Mouse (Mus musculus) kidney, adult 18-20 months (tissue): ENCODE data around the gene Dennd4b.
"Not testable (repeated sequence)": the region's sequence is repeated elsewhere in the genome, so short reads cannot be mapped to it uniquely, and the experiment has no call there.

Experiments used
- DNase-seq: peaks from one replicate; pipeline ENCODE4 v3.0.0; 2021

Gene Dennd4b

GRCm38 (mm10) chr3:90265034-90265931, at the start of gene Dennd4b:
Gene Dennd4b, plus strand, starts transcription at chr3:90265185.
- DNase-seq = peak; percentile 93

- DNase-seq = no peak
These were observed 49.1 kb upstream of the Dennd4b start for GRCm38 (mm10) chr3:90215825-90216380.

GRCm38 (mm10) chr3:90220088-90220487, 44.9 kb upstream of the Dennd4b start:
- peak; percentile 64 for DNase-seq

- peak; percentile 84 for DNase-seq
These were observed 44.4 kb upstream of the Dennd4b start for GRCm38 (mm10) chr3:90220531-90220951.

GRCm38 (mm10) chr3:90221123-90221522, 43.9 kb upstream of the Dennd4b start:
- no peak for DNase-seq

- no peak for DNase-seq
These were observed 42.5 kb upstream of the Dennd4b start for GRCm38 (mm10) chr3:90222455-90222854.

- DNase-seq = no peak
These were observed 42.0 kb upstream of the Dennd4b start for GRCm38 (mm10) chr3:90222941-90223340.

GRCm38 (mm10) chr3:90224331-90224730, 40.7 kb upstream of the Dennd4b start:
- no peak for DNase-seq

- no peak for DNase-seq
These were observed 33.9 kb upstream of the Dennd4b start for GRCm38 (mm10) chr3:90231075-90231474.

GRCm38 (mm10) chr3:90231507-90232333, 33.3 kb upstream of the Dennd4b start, which contains the start of gene Jtb:
Gene Jtb, plus strand, starts transcription at chr3:90231597.
- DNase-seq = peak; percentile 94

- DNase-seq = no peak
These were observed 23.7 kb upstream of the Dennd4b start for GRCm38 (mm10) chr3:90241251-90241650.

- no peak for DNase-seq
These were observed 23.2 kb upstream of the Dennd4b start for GRCm38 (mm10) chr3:90241669-90242358.

GRCm38 (mm10) chr3:90242984-90243775, 21.8 kb upstream of the Dennd4b start, which contains the start of gene Creb3l4:
Gene Creb3l4, minus strand, starts transcription at chr3:90243512.
- DNase-seq = peak; percentile 37

- DNase-seq = no peak
These were observed 19.6 kb upstream of the Dennd4b start for GRCm38 (mm10) chr3:90245406-90245805.

- no peak for DNase-seq
These were observed 17.4 kb upstream of the Dennd4b start for GRCm38 (mm10) chr3:90247630-90247959.

- DNase-seq = peak; percentile 94
These were observed 16.8 kb upstream of the Dennd4b start, which contains the start of gene Slc39a1 for GRCm38 (mm10) chr3:90247960-90248745. Gene Slc39a1, plus strand, starts transcription at chr3:90248172.

GRCm38 (mm10) chr3:90248746-90249100, 16.3 kb upstream of the Dennd4b start:
- no peak for DNase-seq

GRCm38 (mm10) chr3:90250791-90251190, 14.2 kb upstream of the Dennd4b start:
- no peak for DNase-seq

- not testable (repeated sequence) for DNase-seq
These were observed 13.2 kb upstream of the Dennd4b start for GRCm38 (mm10) chr3:90251731-90252226.

- not testable (repeated sequence) for DNase-seq
These were observed 12.3 kb upstream of the Dennd4b start for GRCm38 (mm10) chr3:90252659-90253058.

- DNase-seq = not testable (repeated sequence)
These were observed 11.8 kb upstream of the Dennd4b start for GRCm38 (mm10) chr3:90253174-90253573.
